Mouse (Mus musculus) erythroid progenitor cell, adult 5-6 weeks (primary cell): Measurements from ENCODE around the gene Kcnn1. TPM values are rescaled to one million over a fixed set of nuclear protein-coding genes. Genes with fewer than 3 reads are reported as not detected.
"Not testable (repeated sequence)": the region's sequence is repeated elsewhere in the genome, so short reads cannot be mapped to it uniquely, and the experiment has no call there.

Experiments used
- ATAC-seq: replicated peaks from 2 replicates; pipeline ENCODE4 v1.8.0; 2016; ENCODE audit warnings: moderate number of reproducible peaks, mild to moderate bottlenecking, moderate TSS enrichment, inconsistent platforms; ENCODE audit not compliant: poor library complexity, low FRiP score, severe bottlenecking
- total RNA-seq, 2 experiments: library from RNA; stranded (forward) in 1 of 2; stranded (reverse) in 1 of 2; fragments of 150-400 nt in 1 of 2; fragments of 186-747, 209-891 nt in 1 of 2; gene quantifications; 2 replicates each; pipeline versions ENCODE4 v1.2.3 to v1.2.4; 2015 to 2017; ENCODE audit warnings: low replicate concordance in 2 of 2

Kcnn1 gene
- total RNA-seq (2015; ENCODE audit: low replicate concordance) (not detected in 2 replicates), total RNA-seq (2017; ENCODE audit: low replicate concordance) (0.26 TPM in 1 of 2 replicates, not detected in the other)

DNA sequence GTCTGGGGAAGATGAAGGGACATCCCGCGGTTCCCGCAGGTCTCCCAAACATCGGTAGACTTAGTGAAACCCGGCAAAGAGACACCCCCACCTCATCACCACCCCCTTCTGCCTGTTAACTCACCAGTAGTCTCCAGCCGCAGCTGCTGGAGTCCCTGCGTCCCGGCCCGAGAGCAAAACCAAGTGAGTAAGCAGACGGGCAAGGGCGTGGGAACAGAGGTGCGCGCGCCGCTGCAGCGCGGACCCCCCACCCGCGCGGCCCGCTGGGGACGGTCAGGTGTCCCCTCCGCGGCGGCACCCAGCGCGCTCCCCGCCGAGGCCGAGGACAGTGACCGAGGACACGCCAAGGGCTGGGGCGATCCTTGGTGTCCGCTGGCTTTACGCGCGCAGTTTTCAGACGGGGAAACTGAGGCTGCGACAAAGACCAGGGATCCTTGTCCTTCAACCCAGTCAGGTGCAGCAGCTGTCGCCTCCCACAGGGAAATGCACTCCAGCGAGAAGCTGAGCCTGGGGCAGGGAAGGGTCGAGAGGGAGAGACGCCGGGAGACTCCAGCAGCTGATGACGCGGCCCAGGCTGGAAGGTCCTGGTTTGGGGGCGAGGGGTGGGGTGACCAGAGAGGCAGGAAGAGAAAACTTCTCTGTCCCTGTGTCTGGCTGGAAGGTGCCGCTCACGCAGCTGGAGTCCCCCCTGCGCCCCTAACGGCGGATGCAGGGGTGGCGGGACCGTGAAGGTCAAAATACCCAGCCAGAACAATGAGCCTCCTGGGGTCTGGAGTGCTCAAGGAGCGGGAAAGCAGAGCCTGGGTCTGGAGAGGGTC, at the start of gene Kcnn1:
TSS of gene Kcnn1 (minus strand) at position 435 of the 818 bp plus-strand sequence.
- ATAC-seq, result no peak

DNA sequence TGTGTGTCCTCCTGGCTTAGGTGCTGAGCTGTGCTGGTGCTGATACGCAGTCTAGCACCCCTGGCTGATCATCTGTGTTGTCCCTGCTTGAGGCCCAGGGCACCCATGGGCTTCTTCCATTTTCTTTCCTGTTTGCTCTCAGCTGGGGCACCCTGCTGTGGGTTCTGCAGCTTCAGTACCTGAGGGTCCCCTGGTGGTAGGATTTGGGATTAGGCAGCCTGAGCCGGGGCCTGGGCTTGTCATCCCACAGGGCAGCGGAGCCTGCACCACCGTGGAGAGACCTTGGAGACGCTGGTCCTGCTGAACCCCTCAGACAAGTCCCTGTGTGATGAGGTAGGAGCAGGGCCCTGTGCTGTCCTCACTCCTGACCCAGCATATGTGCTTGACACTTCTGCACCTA, 48.5 kb upstream of the Kcnn1 start:
- ATAC-seq, result no peak

DNA sequence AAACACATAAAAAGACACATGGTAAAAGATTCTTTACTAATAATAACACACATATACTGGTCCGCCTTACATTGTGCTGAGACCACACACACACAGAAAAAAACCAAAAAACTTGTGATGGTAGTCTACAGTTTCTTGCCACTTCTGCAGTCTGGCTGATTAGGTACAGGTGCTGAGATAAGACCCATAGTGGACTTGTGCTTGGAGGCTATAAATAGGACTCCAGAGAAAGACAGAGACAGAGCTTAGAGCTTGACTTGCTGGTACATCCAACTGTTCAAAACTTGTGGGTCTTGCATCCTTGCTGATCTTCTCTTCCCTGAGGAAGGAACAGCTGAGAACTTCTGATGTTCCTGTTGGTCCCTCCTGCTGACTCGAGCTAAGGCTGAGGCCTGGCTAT, 44.5 kb upstream of the Kcnn1 start:
- ATAC-seq, result no peak

DNA sequence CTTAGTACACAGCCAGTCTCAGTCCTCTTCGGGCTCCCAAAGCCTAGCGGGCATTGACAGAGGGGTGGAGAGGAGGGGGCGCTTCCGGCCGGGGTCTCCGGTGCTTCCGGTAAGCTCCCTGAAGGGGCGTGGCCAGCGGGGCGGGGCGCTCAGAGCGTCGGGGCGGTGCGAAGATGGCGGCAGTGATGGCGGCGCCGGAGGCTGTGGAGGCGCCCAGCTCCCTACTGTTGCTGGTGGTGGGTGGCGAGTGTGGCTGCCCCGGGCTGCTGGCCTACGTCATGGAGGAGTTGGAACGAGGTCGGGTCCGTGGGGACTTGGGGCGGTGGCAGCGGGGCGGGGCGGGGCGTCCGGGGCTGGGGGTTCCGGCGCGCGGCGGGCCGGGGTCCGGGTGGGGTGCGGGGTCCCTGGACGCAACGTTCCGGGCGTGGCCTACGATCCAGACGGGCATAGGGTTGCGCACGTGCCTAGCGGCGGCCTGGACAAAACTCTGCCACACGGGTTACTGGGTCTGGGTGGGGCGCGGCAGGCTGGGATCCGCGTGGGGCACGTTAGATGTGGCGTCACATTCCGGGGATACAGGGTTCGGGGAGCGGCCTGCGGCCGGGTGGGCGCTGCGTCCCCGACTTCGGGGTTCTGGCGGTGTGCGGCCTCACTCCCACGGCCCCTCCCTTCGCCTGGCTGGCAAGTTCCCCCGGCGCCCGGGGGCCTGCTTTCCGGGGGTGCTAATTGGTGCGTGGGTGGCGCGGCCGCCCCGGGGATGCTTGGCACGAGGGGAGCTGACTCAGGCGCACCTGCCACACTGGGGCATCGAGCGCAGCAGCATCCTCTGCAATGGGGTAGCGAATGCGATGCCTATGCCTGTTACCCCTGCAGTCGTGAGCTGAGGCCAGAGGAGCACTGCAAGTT, 43.0 kb upstream of the Kcnn1 start, which contains the start of gene Map1s:
TSS of gene Map1s (plus strand) at position 102 of the 906 bp plus-strand sequence.
- ATAC-seq, result peak; percentile 91

DNA sequence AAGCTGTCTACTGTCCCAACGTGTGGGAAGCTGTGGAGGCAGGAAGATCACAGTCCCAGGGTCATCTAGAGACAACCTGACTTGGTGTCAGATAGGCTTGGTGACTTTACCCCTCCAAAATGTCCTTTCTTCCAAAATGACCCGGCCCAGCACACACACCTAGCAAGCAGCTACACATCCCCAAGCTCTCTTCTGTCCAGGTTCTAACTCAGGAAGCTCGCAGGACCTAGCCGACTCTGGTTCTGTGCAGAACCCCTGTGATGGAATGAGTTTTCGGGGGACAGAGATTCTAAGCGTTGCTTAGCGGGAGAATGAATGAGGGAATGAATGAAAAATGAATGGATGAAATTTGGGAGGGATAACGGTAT, 42.4 kb upstream of the Kcnn1 start:
- ATAC-seq, result peak; percentile 35

DNA sequence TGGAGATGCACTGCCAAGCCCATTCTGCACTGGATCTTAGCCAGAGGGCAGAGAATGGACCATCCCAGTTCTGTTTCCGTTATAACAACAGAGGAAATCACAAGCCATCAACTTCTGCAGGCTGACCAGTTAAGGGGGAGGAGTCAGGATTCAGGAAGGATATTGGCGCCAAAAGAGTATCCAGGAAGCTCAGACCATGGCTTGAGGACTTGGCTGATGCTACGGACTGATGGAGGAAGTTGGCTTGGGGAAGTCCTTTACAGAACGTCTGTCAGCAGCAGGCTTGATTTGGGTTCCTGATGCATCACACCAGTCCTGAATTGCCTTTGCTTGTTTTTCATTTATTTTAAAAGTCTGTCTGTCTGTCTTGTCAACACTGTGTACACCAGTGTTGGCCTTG, 41.5 kb upstream of the Kcnn1 start:
- ATAC-seq, result no peak

DNA sequence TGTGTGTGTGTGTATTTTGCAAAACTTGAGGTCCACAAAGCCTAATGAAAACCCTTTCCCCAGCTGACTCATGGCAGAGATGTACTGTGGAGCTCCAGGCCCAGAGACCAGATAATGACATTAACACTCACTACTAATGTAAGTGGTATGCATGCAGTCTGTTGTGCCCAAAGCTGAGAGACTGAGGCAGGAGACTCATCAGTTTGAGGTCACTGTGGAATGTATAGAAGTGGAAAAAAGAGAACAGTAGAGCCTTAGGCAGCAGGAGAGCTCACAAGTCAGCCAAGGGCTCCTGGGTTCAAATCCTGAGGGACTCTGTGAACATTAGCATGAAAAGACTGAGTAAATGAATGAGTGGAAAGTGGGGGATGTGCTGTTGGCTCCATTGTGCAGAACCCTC, 40.5 kb upstream of the Kcnn1 start:
- no peak for ATAC-seq

DNA sequence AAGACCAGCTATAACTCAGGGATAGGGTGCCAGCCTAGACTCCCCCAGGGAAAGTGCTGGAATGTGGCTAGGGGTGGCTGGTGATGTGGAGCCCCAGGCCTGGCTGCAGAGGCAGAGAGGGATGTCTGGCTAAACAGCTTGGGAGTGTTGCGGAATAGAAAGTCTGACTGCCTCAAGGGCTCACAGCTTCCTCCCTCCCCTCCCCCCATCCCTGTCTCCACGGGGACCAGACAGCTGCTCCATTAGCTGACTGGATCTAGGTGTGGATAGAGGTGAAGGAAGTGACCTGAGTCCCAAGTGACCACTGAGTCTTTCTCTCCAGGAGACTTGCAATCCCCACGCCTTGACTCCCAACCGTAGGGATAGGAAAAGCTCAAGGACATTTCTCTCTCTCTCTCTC, 40.1 kb upstream of the Kcnn1 start:
- no peak for ATAC-seq

DNA sequence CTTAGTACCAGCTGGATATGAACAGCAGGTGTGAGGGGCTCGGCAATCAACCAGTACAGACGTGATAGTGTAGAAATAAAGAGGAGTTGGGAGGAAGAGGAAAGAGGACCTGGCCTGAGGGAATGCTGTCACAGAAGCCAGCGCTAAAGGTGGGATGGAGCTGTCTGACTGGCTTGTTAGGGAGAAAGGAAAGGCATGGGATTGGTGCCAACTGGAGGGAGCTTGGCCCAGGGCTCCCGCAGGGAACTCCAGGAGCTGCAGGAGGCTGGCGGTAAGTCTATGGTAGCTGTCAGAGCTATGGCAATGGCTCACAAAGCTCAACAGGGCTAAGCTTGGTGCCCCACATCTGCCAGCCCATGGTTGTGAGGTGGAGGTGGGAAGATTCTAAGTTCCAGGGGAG, 39.2 kb upstream of the Kcnn1 start:
- ATAC-seq, result no peak

DNA sequence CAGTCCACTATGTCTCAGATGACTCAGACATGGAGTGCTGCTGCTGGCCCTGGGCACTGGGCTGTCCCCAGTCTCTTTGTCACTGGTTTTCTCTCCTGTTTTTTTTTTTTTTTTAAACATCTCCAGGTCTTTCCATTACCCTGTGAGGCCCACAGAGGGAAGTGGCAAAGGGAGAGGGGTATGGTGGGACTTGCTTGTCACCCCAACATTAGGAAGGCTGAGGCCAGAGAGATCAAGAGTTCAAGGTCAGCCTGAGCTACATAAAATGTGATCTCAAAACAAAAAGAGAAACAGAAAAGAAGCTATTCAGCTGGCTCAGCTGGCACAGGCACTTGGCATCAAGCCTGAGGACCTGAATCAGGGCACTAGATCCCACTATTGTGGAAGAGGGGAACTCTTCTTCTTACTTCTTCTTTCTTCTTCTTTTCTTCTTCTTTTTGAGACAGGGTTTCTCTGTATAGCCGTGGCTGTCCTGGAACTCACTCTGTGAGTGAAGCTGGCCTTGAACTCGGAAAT, 37.9 kb upstream of the Kcnn1 start:
- ATAC-seq, result no peak

DNA sequence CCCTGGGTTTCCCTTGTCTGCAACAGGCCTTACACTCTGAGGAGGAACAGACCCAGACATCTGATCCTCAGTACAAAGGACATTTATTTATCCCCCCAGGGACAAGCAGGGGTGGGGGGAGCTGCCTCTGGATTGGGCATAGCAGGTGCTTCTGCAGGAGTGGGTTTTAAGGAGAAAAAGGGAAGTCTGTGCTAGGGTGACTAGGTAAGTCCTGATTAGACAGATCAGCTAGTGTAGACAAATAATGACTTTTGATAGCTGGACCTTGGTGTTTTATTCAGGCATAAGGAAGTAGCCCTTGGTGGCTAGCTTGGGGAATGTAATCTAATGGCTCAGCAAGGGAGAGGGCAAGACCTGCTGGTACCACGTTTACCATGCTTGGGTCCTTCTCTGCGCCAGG, 36.2 kb upstream of the Kcnn1 start:
- no peak for ATAC-seq

DNA sequence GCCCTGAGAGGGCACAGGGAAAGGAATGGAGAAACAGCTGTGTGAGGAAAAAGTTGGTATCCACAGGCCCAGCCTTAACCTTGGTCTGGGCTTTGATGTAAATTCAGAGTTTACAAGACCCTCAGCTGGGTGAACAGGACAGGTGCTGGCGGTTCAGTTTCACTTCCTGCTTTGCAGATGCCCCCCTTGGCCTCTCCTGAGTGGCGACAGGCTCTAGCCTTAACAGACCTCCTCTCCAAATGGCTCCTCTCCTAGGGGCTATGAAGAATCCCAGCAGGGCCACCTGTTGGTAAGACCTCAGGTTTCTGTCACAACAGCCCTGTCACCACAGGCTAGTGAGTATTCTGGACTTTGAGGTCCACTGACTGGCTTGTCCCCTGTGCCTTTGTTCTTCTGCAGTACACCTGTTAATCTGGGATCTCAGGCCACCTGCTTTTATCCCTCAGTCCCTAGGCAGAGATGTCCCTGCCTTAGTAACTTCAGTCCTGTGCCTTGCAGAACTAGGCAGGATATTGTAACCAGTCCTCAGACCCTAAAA, 35.7 kb upstream of the Kcnn1 start:
- ATAC-seq, result no peak

DNA sequence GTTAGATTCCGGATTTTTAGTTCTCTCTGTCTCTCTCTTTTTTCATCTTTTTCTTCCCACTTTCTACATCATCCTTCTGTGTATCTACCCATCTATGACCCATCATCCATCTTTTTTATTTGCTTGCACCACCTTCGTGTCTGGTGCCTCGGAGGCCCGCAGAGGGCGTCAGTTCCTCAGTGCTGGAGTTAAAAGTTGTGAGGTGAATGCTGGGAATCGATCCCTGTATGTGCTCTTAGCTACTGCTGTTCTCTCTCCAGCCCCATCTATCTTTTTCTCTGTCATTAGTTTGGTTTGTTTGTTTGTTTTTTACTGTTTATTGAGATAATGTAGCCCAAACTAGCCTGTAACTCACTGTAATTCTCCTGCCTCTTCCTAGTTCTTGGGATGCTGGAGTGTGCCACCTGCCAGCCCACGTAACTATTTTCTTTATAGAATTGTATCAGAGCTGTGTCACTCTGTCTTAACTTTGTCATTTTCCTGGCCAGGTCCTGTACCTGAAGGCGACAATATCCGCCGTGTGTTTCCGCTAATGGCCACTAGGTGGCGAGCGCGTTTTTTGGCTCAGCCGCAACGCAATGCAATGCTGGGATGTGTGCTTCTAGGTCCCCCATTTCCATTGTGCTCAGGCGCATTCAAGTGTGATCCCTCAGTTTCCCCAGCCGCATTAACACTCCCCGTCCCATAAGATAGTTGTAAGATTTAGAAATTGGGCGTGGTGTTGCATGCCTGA, 34.8 kb upstream of the Kcnn1 start:
- ATAC-seq, result peak; percentile 65

DNA sequence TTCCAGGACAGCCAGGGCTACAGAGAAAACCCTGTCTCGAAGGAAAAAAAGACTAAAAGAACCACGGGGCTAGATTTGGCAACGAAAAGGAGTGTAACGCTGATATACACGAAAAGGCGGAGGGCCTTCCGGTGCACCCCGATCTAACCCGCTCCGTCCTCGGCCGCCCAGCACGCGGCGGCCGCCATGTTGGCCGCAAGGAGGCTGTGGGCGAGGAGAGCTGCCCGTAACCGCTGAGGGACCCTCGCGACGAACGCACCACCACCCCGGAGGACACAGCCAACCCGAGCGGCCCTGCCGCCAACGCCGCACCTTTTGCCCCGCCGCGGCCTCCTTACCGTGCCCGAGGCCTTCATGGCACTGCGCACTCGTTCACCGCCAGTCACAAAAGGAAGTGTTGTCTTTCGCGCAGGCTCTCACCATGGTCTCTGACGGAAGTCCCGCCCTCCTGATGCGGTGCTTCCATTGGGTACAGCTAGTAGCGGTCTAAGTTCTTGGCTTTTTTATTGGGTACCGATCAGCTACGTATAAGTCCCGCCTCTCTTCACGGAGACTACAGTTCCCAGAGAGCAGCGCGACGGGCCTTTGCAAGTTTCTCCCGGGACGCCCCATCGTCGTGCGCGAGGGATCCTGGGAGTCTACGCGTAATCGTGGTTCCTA, 34.1 kb upstream of the Kcnn1 start, which contains the start of gene Rpl18a:
TSS of gene Rpl18a (minus strand) at position 392 of the 660 bp plus-strand sequence.
- ATAC-seq, result peak; percentile 92

DNA sequence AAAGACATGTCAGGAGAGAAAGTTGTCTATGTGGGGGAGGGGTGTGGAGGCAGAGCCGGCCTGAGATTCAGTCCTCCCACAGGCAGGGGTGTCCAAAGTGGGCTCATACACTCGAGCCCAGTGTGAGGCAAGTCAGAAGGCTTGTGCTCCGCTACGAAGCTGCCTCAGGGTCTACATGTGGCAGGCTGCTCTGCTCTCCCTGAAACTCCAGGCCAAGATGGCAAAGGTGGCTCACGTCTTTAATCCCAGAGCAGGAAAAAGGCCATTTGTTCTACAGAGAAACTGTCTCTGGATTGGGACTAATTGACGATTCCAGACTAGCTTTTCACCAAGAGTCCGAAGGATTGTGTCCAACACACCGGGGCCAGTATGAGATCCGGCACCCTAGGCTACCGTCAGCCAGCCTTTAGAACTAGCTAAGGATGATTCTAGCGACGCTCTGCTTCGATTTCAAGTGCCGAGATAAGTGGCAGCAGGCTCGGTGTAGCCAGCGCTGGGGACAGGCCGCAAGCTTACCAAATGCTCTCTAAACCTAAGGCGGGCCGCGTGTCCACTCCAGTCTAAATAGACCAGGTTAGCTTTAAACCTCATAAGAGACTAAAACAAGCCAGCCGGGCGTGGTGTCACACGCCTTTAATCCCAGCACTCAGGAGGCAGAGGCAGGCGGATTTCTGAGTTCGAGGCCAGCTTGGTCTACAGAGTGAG, 33.4 kb upstream of the Kcnn1 start:
- ATAC-seq, result no peak

DNA sequence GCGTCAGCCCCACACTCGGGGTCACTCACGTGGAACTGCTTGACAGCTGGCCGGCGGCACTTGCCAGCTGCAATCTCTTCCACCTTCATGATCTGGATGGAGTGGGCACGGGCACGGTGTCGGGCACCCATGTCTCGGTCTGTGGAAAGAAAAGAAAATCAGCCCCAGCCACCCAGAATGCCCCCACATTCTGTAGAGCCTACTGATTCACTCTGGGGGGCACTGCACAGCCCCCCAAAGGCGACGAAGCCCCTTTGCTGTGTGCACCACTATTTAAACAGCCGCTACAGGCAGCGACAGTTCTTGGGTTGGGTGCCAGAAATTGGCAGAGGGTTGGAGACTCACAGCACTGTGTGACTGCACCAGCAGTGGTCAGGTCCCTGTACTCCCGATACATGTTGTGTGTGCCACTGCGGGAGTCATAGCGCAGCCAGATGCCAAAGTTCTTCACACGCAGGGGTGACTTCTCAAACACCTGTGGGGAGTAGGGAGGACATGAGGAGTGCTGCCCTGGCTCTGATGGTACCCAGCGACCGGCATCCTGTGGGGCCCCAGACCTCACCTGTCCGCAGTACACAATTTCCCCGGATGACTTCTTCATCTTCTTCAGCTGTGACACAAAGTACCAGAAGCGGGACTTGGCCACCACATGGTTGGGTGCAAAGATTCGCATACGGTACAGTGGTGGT, 32.7 kb upstream of the Kcnn1 start:
- ATAC-seq, result not testable (repeated sequence)

DNA sequence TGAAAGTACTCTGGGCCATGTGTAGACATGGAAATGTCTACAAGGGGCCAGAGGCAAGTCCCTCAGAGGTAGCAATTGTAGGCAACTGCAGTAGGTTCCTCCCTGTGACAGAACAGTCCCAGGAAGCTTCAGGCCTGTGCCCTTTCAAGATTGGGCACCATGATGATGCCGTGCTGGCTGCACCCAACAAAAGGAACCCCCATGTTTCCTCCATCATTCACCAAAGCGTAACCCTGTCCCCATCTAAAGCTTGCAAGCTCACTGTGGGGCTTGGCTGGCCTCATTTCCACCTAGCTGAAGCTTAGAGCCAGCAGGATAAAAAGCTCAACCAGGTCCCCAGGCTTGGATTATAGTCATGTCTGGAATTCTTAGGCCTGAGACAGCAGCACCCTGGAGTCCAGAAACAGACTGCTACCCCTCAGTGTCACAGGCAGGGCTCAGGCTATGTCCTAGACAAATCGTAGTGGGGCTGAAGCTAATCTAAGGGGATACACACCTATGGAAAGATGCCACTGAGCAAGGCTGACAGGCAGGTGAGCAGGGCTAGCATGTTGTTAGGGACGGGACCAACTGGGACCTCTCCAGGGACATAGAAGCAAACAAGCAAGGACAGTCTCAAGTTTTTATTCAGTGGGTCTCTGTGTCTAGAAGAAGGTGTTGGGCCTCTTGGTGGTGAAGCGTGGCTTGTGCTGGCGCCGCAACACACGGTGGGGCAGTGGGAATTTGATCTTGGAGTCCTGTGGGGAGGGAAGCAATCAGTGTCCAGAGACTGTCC, 31.9 kb upstream of the Kcnn1 start:
- ATAC-seq, result no peak
